ENCODE assay signal across 26 mouse cellular contexts in the genomic region with DNA sequence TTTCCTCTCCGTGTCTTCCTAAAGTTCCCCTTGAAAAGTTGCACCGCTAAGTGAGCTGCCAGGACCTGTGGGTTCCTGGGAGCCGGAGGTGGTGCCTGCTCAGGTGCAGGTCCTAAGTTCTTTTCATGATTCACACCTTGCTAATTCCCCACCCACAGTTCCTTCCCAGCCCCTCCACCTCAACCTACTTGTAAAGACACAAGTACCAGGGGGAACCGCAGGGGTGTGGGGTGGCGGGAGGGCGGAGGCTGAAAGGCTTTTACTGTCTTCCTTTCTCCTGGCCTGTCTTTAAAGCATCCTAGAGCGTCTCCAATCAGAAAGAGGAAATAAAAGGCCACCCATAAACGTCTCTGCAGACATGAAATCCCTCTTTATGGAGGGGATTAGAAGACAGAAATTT. TPM values are rescaled to one million over a fixed set of nuclear protein-coding genes. Genes with fewer than 3 reads are reported as not detected.
DNase-seq lines count a peak whose midpoint lies in the region; ATAC-seq and TF ChIP-seq lines count a peak whose summit lies in the region.
"Had no signal": no experiment of that assay in that cellular context is flagged by ENCODE, and none has a peak within 500 bp of the region (broad histone marks: within the 10 kb centered on the region; RNA-seq: fewer than 3 reads in every experiment).

No protein-coding gene starts in this region.

- no peak for TF ChIP-seq CTCF in midbrain, postnatal 0 days (IDR thresholded peaks at IDR 0.05)

- no peaks in the 10 kb centered on the region for H3K27me3 ChIP-seq in midbrain, embryonic 11.5 days (ENCODE audit: control insufficient read depth, insufficient read depth, low read length)
- no peaks in the 10 kb centered on the region for H3K27me3 ChIP-seq in midbrain, embryonic 14.5 days (ENCODE audit: control insufficient read depth, insufficient read depth, low read length)
- no peaks in the 10 kb centered on the region for H3K27me3 ChIP-seq in intestine, embryonic 16.5 days (replicated peaks; ENCODE audit: control insufficient read depth, insufficient read depth, low read length)
- no peaks in the 10 kb centered on the region for H3K27me3 ChIP-seq in midbrain, postnatal 0 days (ENCODE audit: insufficient read depth, low read length)
- H3K27me3 ChIP-seq: CH12.LX; hindbrain, embryonic 12.5 days; liver, embryonic 15.5 days; lung, embryonic 15.5 days; neural tube, embryonic 15.5 days had no signal

- 36% methylated on average over 8 of the region's 8 CpGs for WGBS in midbrain, embryonic 11.5 days
- WGBS in midbrain, embryonic 14.5 days, result 31% methylated on average over 8 of the region's 8 CpGs
- WGBS in intestine, embryonic 16.5 days, result 26% methylated on average over 8 of the region's 8 CpGs
- WGBS in midbrain, postnatal 0 days, result 32% methylated on average over 8 of the region's 8 CpGs

- H3K4me3 ChIP-seq in midbrain, embryonic 11.5 days (ENCODE audit: low read depth, low read length), result no peak overlapping the region
- H3K4me3 ChIP-seq in midbrain, embryonic 14.5 days (replicated peaks; ENCODE audit: low read depth, low read length), result no peak overlapping the region
- H3K4me3 ChIP-seq in intestine, embryonic 16.5 days (ENCODE audit: low read length), result no peak overlapping the region
- no peak overlapping the region for H3K4me3 ChIP-seq in midbrain, postnatal 0 days (ENCODE audit: low read depth, low read length)
- H3K4me3 ChIP-seq: heart, adult 2 months; heart, embryonic 13.5 days; hindbrain, embryonic 12.5 days; liver, embryonic 15.5 days; lung, embryonic 15.5 days; neural tube, embryonic 15.5 days had no signal

- H3K27ac ChIP-seq in midbrain, embryonic 11.5 days (ENCODE audit: low read depth, low read length), result no peak overlapping the region
- no peak overlapping the region for H3K27ac ChIP-seq in midbrain, embryonic 14.5 days (replicated peaks; ENCODE audit: low read depth, low read length)
- no peak overlapping the region for H3K27ac ChIP-seq in intestine, embryonic 16.5 days (ENCODE audit: low read length)
- 0 out of 2 replicates have a peak overlapping the region, but pooled peaks have one; percentile 12 for H3K27ac ChIP-seq in midbrain, postnatal 0 days (ENCODE audit: low read depth, low read length)
- H3K27ac ChIP-seq: heart, adult 2 months; heart, embryonic 13.5 days; liver, embryonic 15.5 days; lung, embryonic 15.5 days; neural tube, embryonic 15.5 days; stomach, postnatal 0 days had no signal

- peak; percentile 41 for DNase-seq in midbrain, embryonic 11.5 days (ENCODE audit: low spot score, missing footprints)
- no peak for DNase-seq in midbrain, embryonic 14.5 days
- DNase-seq in WW6 (ENCODE audit: low read depth, low spot score), result peak; percentile 33
- no peak for DNase-seq in midbrain, postnatal 0 days (ENCODE audit: low spot score)
- DNase-seq in right cerebral cortex, postnatal 36 days (ENCODE audit: low spot score in 2 of 2), result no peak
- no peak for DNase-seq in kidney, adult 11 months
- DNase-seq: adrenal gland, postnatal 36 days; B cell, adult 2 months; cerebellum, adult 11 months; cerebellum, adult 9-11 months; gastrocnemius, postnatal 36 days; heart, adult 2 months; heart, postnatal 14 days; kidney, adult 9 months; liver; lung, postnatal 4 days had no signal

- H3K9ac ChIP-seq in midbrain, embryonic 11.5 days (ENCODE audit: low read length), result no peak overlapping the region
- H3K9ac ChIP-seq in midbrain, embryonic 14.5 days (replicated peaks; ENCODE audit: low read length), result no peak overlapping the region
- H3K9ac ChIP-seq in intestine, embryonic 16.5 days (ENCODE audit: low read depth, low read length), result no peak overlapping the region
- H3K9ac ChIP-seq in midbrain, postnatal 0 days (replicated peaks; ENCODE audit: low read length, poor library complexity, severe bottlenecking), result no peak overlapping the region
- H3K9ac ChIP-seq: heart, embryonic 13.5 days; hindbrain, embryonic 12.5 days; liver, embryonic 15.5 days; lung, embryonic 15.5 days; neural tube, embryonic 15.5 days had no signal

- H3K4me2 ChIP-seq in midbrain, embryonic 11.5 days, result no peak overlapping the region
- no peak overlapping the region for H3K4me2 ChIP-seq in midbrain, embryonic 14.5 days (ENCODE audit: low read length)
- H3K4me2 ChIP-seq in intestine, embryonic 16.5 days (ENCODE audit: low read depth, low read length), result no peak overlapping the region
- H3K4me2 ChIP-seq in midbrain, postnatal 0 days (ENCODE audit: low read depth, low read length, poor library complexity, severe bottlenecking), result no peak overlapping the region
- H3K4me2 ChIP-seq: heart, embryonic 13.5 days; hindbrain, embryonic 12.5 days; liver, embryonic 15.5 days; lung, embryonic 15.5 days; neural tube, embryonic 15.5 days had no signal

- H3K9me3 ChIP-seq in midbrain, embryonic 11.5 days (ENCODE audit: control insufficient read depth, low read length), result no peaks in the 10 kb centered on the region
- H3K9me3 ChIP-seq in midbrain, embryonic 14.5 days (ENCODE audit: control insufficient read depth, low read length), result no peaks in the 10 kb centered on the region
- H3K9me3 ChIP-seq in intestine, embryonic 16.5 days (ENCODE audit: control insufficient read depth, low read length), result no peaks in the 10 kb centered on the region
- no peaks in the 10 kb centered on the region for H3K9me3 ChIP-seq in midbrain, postnatal 0 days (ENCODE audit: low read length)
- H3K9me3 ChIP-seq: heart, embryonic 13.5 days; hindbrain, embryonic 12.5 days; liver, embryonic 15.5 days; lung, embryonic 15.5 days; neural tube, embryonic 15.5 days had no signal

- no peak for ATAC-seq in midbrain, embryonic 11.5 days (ENCODE audit: low FRiP score)
- no peak for ATAC-seq in midbrain, embryonic 14.5 days (ENCODE audit: low FRiP score, low TSS enrichment)
- 0 out of 2 replicates have a peak, but pooled peaks have one; percentile 35 for ATAC-seq in intestine, embryonic 16.5 days
- ATAC-seq in midbrain, postnatal 0 days (ENCODE audit: low FRiP score), result no peak

- no peaks in the 10 kb centered on the region for H3K4me1 ChIP-seq in midbrain, embryonic 11.5 days (ENCODE audit: control insufficient read depth, insufficient read depth, low read length)
- 0 out of 2 replicates have a peak, but pooled peaks cover 2% of the 10 kb centered on the region for H3K4me1 ChIP-seq in midbrain, embryonic 14.5 days (ENCODE audit: control insufficient read depth, insufficient read depth, low read length)
- H3K4me1 ChIP-seq in intestine, embryonic 16.5 days (ENCODE audit: control insufficient read depth, insufficient read depth, low read length), result peaks cover 6% of the 10 kb centered on the region; the same call in 1 of the 2 replicates
- no peaks in the 10 kb centered on the region for H3K4me1 ChIP-seq in midbrain, postnatal 0 days (ENCODE audit: insufficient read depth, low read length)

- no peaks in the 10 kb centered on the region for H3K36me3 ChIP-seq in midbrain, embryonic 11.5 days (ENCODE audit: control insufficient read depth, insufficient read depth, low read length)
- H3K36me3 ChIP-seq in midbrain, embryonic 14.5 days (ENCODE audit: control insufficient read depth, insufficient read depth, low read length), result no peaks in the 10 kb centered on the region
- H3K36me3 ChIP-seq in intestine, embryonic 16.5 days (ENCODE audit: control insufficient read depth, insufficient read depth, low read length), result no peaks in the 10 kb centered on the region
- no peaks in the 10 kb centered on the region for H3K36me3 ChIP-seq in midbrain, postnatal 0 days (ENCODE audit: insufficient read depth, low read length)
- H3K36me3 ChIP-seq: heart, embryonic 13.5 days; hindbrain, embryonic 12.5 days; liver, embryonic 15.5 days; lung, embryonic 15.5 days; neural tube, embryonic 15.5 days had no signal

RNA-seq across cellular contexts. Expression of a gene that starts 52.7 kb away (rescaled TPM):
- polyA plus RNA-seq in midbrain, embryonic 11.5 days (2014; fragmentation: Nextera tagmentation; extraction: Ambion mirVana), result 131 and 145 TPM in 2 replicates
- polyA plus RNA-seq in midbrain, embryonic 14.5 days (2014; fragmentation: Nextera tagmentation; extraction: Ambion mirVana), result 59.8 and 104 TPM in 2 replicates
- polyA plus RNA-seq in intestine, embryonic 16.5 days (2015; fragmentation: Nextera tagmentation; extraction: Ambion mirVana), result 47.7 and 47.9 TPM in 2 replicates
- total RNA-seq in midbrain, postnatal 0 days (2014; rRNA removed), result 28.5 and 38.1 TPM in 2 replicates
- polyA plus RNA-seq in midbrain, postnatal 0 days (2015; fragmentation: Nextera tagmentation; extraction: Ambion mirVana), result 66.6 and 74.1 TPM in 2 replicates

RNA-seq across cellular contexts. Expression of a gene that starts 55.0 kb away (rescaled TPM):
- polyA plus RNA-seq in midbrain, embryonic 11.5 days (2014; fragmentation: Nextera tagmentation; extraction: Ambion mirVana), result 0.08 and 0.33 TPM in 2 replicates
- polyA plus RNA-seq in midbrain, embryonic 14.5 days (2014; fragmentation: Nextera tagmentation; extraction: Ambion mirVana), result 0.30 TPM in 1 of 2 replicates, not detected in the other
- not detected in 2 replicates for polyA plus RNA-seq in intestine, embryonic 16.5 days (2015; fragmentation: Nextera tagmentation; extraction: Ambion mirVana)
- 0.33 TPM in 1 of 2 replicates, not detected in the other for total RNA-seq in midbrain, postnatal 0 days (2014; rRNA removed)
- 0.28 and 0.41 TPM in 2 replicates for polyA plus RNA-seq in midbrain, postnatal 0 days (2015; fragmentation: Nextera tagmentation; extraction: Ambion mirVana)
- total RNA-seq: adrenal gland, postnatal 36 days; CH12.LX; common myeloid progenitor, adult 5-6 weeks; gastrocnemius, adult 18-20 months; heart, adult 2 months; heart, postnatal 14 days had no signal
- polyA plus RNA-seq: heart, embryonic 13.5 days; hindbrain, embryonic 12.5 days; liver, embryonic 15.5 days; stomach, postnatal 0 days had no signal

Comparison
In these comparisons a context has a peak if more than half of its experiments do, and no peak if none do; other contexts are left out.
1. DNase-seq: peak in midbrain, embryonic 11.5 days (single experiment) and WW6 (single experiment); none in midbrain, embryonic 14.5 days (single experiment), midbrain, postnatal 0 days (single experiment), right cerebral cortex, postnatal 36 days (0 of 2) and kidney, adult 11 months (single experiment).